In the genomic region with DNA sequence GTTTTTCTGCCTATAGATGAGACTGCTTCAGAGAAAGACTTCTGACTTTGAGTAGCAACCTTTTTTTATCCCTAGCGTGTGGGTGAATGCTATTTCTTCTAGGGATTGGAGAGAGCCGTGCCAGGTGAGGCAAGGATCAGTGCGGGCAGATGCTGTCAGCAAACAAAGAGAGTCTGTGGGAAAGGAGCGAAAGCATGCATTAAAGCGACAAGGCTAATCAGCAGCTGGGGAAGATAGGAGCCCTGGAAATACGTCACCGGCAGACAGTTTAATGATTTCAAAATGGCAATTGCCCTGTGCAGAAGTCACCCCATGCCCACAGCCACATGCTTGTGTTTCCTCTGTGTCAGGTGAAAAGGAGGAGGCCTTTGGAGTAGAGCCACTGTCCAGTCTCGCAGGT, we compare ENCODE assay signal across 20 mouse cellular contexts. TPM values are rescaled to one million over a fixed set of nuclear protein-coding genes. Genes with fewer than 3 reads are reported as not detected.
DNase-seq lines count a peak whose midpoint lies in the region; ATAC-seq lines count a peak whose summit lies in the region.
"Had no signal": no experiment of that assay in that cellular context is flagged by ENCODE, and none has a peak within 500 bp of the region (broad histone marks: within the 10 kb centered on the region; RNA-seq: fewer than 3 reads in every experiment).

No protein-coding gene starts in this region.

- H3K4me3 ChIP-seq in forebrain, embryonic 12.5 days (replicated peaks) = no peak overlapping the region
- H3K4me3 ChIP-seq in forebrain, embryonic 11.5 days (ENCODE audit: low read depth, low read length) = no peak overlapping the region
- H3K4me3 ChIP-seq in midbrain, embryonic 10.5 days = no peak overlapping the region
- H3K4me3 ChIP-seq in midbrain, embryonic 11.5 days (ENCODE audit: low read depth, low read length) = no peak overlapping the region
- H3K4me3 ChIP-seq in intestine, embryonic 16.5 days (ENCODE audit: low read length) = no peak overlapping the region
- H3K4me3 ChIP-seq in neural tube, embryonic 14.5 days (ENCODE audit: low read depth, low read length) = no peak overlapping the region
- H3K4me3 ChIP-seq: kidney, embryonic 15.5 days; layer of hippocampus, adult 2 months; left cerebral cortex, adult 2 months; limb, embryonic 12.5 days had no signal

- H3K27ac ChIP-seq in forebrain, embryonic 12.5 days = peak overlapping the region; percentile 78
- no peak overlapping the region for H3K27ac ChIP-seq in forebrain, embryonic 11.5 days (ENCODE audit: low read depth, low read length)
- H3K27ac ChIP-seq in midbrain, embryonic 10.5 days (replicated peaks) = 0 out of 2 replicates have a peak overlapping the region, but pooled peaks have one; percentile 17
- no peak overlapping the region for H3K27ac ChIP-seq in midbrain, embryonic 11.5 days (ENCODE audit: low read depth, low read length)
- no peak overlapping the region for H3K27ac ChIP-seq in intestine, embryonic 16.5 days (ENCODE audit: low read length)
- H3K27ac ChIP-seq in neural tube, embryonic 14.5 days (ENCODE audit: low read depth, low read length) = peak overlapping the region; percentile 58; the same call in 1 of the 2 replicates
- H3K27ac ChIP-seq: kidney, embryonic 15.5 days; layer of hippocampus, adult 2 months; left cerebral cortex, adult 2 months; limb, embryonic 12.5 days; stomach, postnatal 0 days had no signal

- no peak overlapping the region for H3K9ac ChIP-seq in forebrain, embryonic 12.5 days
- H3K9ac ChIP-seq in forebrain, embryonic 11.5 days (ENCODE audit: low read length) = no peak overlapping the region
- H3K9ac ChIP-seq in midbrain, embryonic 11.5 days (ENCODE audit: low read length) = no peak overlapping the region
- H3K9ac ChIP-seq in intestine, embryonic 16.5 days (ENCODE audit: low read depth, low read length) = 0 out of 2 replicates have a peak overlapping the region, but pooled peaks have one; percentile 16
- H3K9ac ChIP-seq in neural tube, embryonic 14.5 days (replicated peaks; ENCODE audit: low read depth, low read length) = no peak overlapping the region; the same call in 1 of the 2 replicates
- H3K9ac ChIP-seq: kidney, embryonic 15.5 days; limb, embryonic 12.5 days had no signal

- H3K27me3 ChIP-seq in forebrain, embryonic 12.5 days = no peaks in the 10 kb centered on the region
- no peaks in the 10 kb centered on the region for H3K27me3 ChIP-seq in forebrain, embryonic 11.5 days (ENCODE audit: control insufficient read depth, insufficient read depth, low read length)
- no peaks in the 10 kb centered on the region for H3K27me3 ChIP-seq in midbrain, embryonic 10.5 days (ENCODE audit: low read depth, poor library complexity, severe bottlenecking)
- H3K27me3 ChIP-seq in midbrain, embryonic 11.5 days (ENCODE audit: control insufficient read depth, insufficient read depth, low read length) = no peaks in the 10 kb centered on the region
- no peaks in the 10 kb centered on the region for H3K27me3 ChIP-seq in intestine, embryonic 16.5 days (replicated peaks; ENCODE audit: control insufficient read depth, insufficient read depth, low read length)
- no peaks in the 10 kb centered on the region for H3K27me3 ChIP-seq in neural tube, embryonic 14.5 days (ENCODE audit: control insufficient read depth, insufficient read depth, low read length)
- H3K27me3 ChIP-seq: CH12.LX; kidney, embryonic 15.5 days; limb, embryonic 12.5 days had no signal

- no peak overlapping the region for H3K4me2 ChIP-seq in forebrain, embryonic 12.5 days
- H3K4me2 ChIP-seq in forebrain, embryonic 11.5 days (ENCODE audit: low read depth, low read length, severe bottlenecking) = no peak overlapping the region
- no peak overlapping the region for H3K4me2 ChIP-seq in midbrain, embryonic 11.5 days
- H3K4me2 ChIP-seq in intestine, embryonic 16.5 days (ENCODE audit: low read depth, low read length) = no peak overlapping the region
- H3K4me2 ChIP-seq in neural tube, embryonic 14.5 days (ENCODE audit: low read depth, low read length) = no peak overlapping the region
- H3K4me2 ChIP-seq: heart, embryonic 11.5 days; kidney, embryonic 15.5 days; limb, embryonic 12.5 days had no signal

- no peaks in the 10 kb centered on the region for H3K36me3 ChIP-seq in forebrain, embryonic 12.5 days (replicated peaks)
- H3K36me3 ChIP-seq in forebrain, embryonic 11.5 days (ENCODE audit: control insufficient read depth, insufficient read depth, low read length) = no peaks in the 10 kb centered on the region
- H3K36me3 ChIP-seq in midbrain, embryonic 10.5 days = no peaks in the 10 kb centered on the region
- no peaks in the 10 kb centered on the region for H3K36me3 ChIP-seq in midbrain, embryonic 11.5 days (ENCODE audit: control insufficient read depth, insufficient read depth, low read length)
- no peaks in the 10 kb centered on the region for H3K36me3 ChIP-seq in intestine, embryonic 16.5 days (ENCODE audit: control insufficient read depth, insufficient read depth, low read length)
- no peaks in the 10 kb centered on the region for H3K36me3 ChIP-seq in neural tube, embryonic 14.5 days (ENCODE audit: control insufficient read depth, insufficient read depth, low read length)
- H3K36me3 ChIP-seq: kidney, embryonic 15.5 days; limb, embryonic 12.5 days had no signal

- peaks cover 13% of the 10 kb centered on the region for H3K4me1 ChIP-seq in forebrain, embryonic 12.5 days
- H3K4me1 ChIP-seq in forebrain, embryonic 11.5 days (replicated peaks; ENCODE audit: control insufficient read depth, insufficient read depth, low read length) = no peaks in the 10 kb centered on the region
- H3K4me1 ChIP-seq in midbrain, embryonic 10.5 days = peaks cover 12% of the 10 kb centered on the region
- H3K4me1 ChIP-seq in midbrain, embryonic 11.5 days (ENCODE audit: control insufficient read depth, insufficient read depth, low read length) = no peaks in the 10 kb centered on the region
- H3K4me1 ChIP-seq in intestine, embryonic 16.5 days (ENCODE audit: control insufficient read depth, insufficient read depth, low read length) = no peaks in the 10 kb centered on the region
- no peaks in the 10 kb centered on the region for H3K4me1 ChIP-seq in neural tube, embryonic 14.5 days (ENCODE audit: control insufficient read depth, insufficient read depth, low read length)
- H3K4me1 ChIP-seq: kidney, embryonic 15.5 days; limb, embryonic 12.5 days had no signal

- no peak for DNase-seq in forebrain, embryonic 11.5 days (ENCODE audit: low spot score)
- DNase-seq in midbrain, embryonic 10.5 days (ENCODE audit: low spot score) = no peak
- DNase-seq in midbrain, embryonic 11.5 days (ENCODE audit: low spot score, missing footprints) = no peak
- DNase-seq in layer of hippocampus, adult 8-10 months (ENCODE audit: low spot score in 2 of 2) = no peak
- no peak for DNase-seq in cerebellum, adult 18-20 months
- DNase-seq: adrenal gland, postnatal 14 days; cerebellum, postnatal 25 days; gastrocnemius, postnatal 10 days; lung, postnatal 14 days; thymus, postnatal 14 days had no signal

- no peaks in the 10 kb centered on the region for H3K9me3 ChIP-seq in forebrain, embryonic 12.5 days
- H3K9me3 ChIP-seq in forebrain, embryonic 11.5 days (ENCODE audit: control insufficient read depth, low read length) = no peaks in the 10 kb centered on the region
- no peaks in the 10 kb centered on the region for H3K9me3 ChIP-seq in midbrain, embryonic 10.5 days (replicated peaks)
- H3K9me3 ChIP-seq in midbrain, embryonic 11.5 days (ENCODE audit: control insufficient read depth, low read length) = no peaks in the 10 kb centered on the region
- H3K9me3 ChIP-seq in intestine, embryonic 16.5 days (ENCODE audit: control insufficient read depth, low read length) = no peaks in the 10 kb centered on the region
- no peaks in the 10 kb centered on the region for H3K9me3 ChIP-seq in neural tube, embryonic 14.5 days (ENCODE audit: control insufficient read depth, low read length)
- H3K9me3 ChIP-seq: kidney, embryonic 15.5 days; limb, embryonic 12.5 days had no signal

- ATAC-seq in forebrain, embryonic 12.5 days (ENCODE audit: low FRiP score) = 0 out of 2 replicates have a peak, but pooled peaks have one; percentile 30
- no peak for ATAC-seq in forebrain, embryonic 11.5 days (replicated peaks; ENCODE audit: low FRiP score)
- no peak for ATAC-seq in midbrain, embryonic 11.5 days (ENCODE audit: low FRiP score)
- ATAC-seq in intestine, embryonic 16.5 days = peak; percentile 67
- peak; percentile 72 for ATAC-seq in neural tube, embryonic 14.5 days (ENCODE audit: low read depth)

- WGBS in forebrain, embryonic 12.5 days = 35% methylated on average over 8 of the region's 8 CpGs
- 52% methylated on average over 8 of the region's 8 CpGs for WGBS in forebrain, embryonic 11.5 days
- 68% methylated on average over 8 of the region's 8 CpGs for WGBS in midbrain, embryonic 10.5 days
- 60% methylated on average over 8 of the region's 8 CpGs for whole genome bisulfite sequencing in midbrain, embryonic 11.5 days
- WGBS in intestine, embryonic 16.5 days = 36% methylated on average over 8 of the region's 8 CpGs
- WGBS in neural tube, embryonic 14.5 days = 27% methylated on average over 8 of the region's 8 CpGs

RNA-seq across cellular contexts. Expression of a gene that starts 39.1 kb away (rescaled TPM):
- polyA plus RNA-seq in forebrain, embryonic 12.5 days (2016; fragmentation: Nextera tagmentation; extraction: Ambion mirVana) = 5.4 and 5.6 TPM in 2 replicates
- 2.8 and 3.0 TPM in 2 replicates for polyA plus RNA-seq in forebrain, embryonic 11.5 days (2014; fragmentation: Nextera tagmentation; extraction: Ambion mirVana)
- polyA plus RNA-seq in midbrain, embryonic 10.5 days (2016; fragmentation: Nextera tagmentation; extraction: Ambion mirVana) = 2.2 and 2.4 TPM in 2 replicates
- polyA plus RNA-seq in midbrain, embryonic 11.5 days (2014; fragmentation: Nextera tagmentation; extraction: Ambion mirVana) = 2.9 and 3.5 TPM in 2 replicates
- polyA plus RNA-seq in intestine, embryonic 16.5 days (2015; fragmentation: Nextera tagmentation; extraction: Ambion mirVana) = 5.0 and 5.5 TPM in 2 replicates
- polyA plus RNA-seq in neural tube, embryonic 14.5 days (2014; fragmentation: Nextera tagmentation; extraction: Ambion mirVana) = 6.6 and 8.0 TPM in 2 replicates
- total RNA-seq in layer of hippocampus, adult 8-10 months (2022) = 10 to 100 TPM; 20.1 to 33.5 (median 22.8) TPM

Comparison
In these comparisons a context has a peak if more than half of its experiments do, and no peak if none do; other contexts are left out.
1. ATAC-seq: peak in forebrain, embryonic 12.5 days (single experiment), intestine, embryonic 16.5 days (single experiment) and neural tube, embryonic 14.5 days (single experiment); none in forebrain, embryonic 11.5 days (single experiment) and midbrain, embryonic 11.5 days (single experiment).
2. H3K27ac ChIP-seq: peak in forebrain, embryonic 12.5 days (single experiment), midbrain, embryonic 10.5 days (single experiment) and neural tube, embryonic 14.5 days (single experiment); none in forebrain, embryonic 11.5 days (single experiment), midbrain, embryonic 11.5 days (single experiment) and intestine, embryonic 16.5 days (single experiment).